Mouse (Mus musculus) ES-Bruce4 (cell line): Measurements from ENCODE around the gene Usp20. TPM values are rescaled to one million over a fixed set of nuclear protein-coding genes. Genes with fewer than 3 reads are reported as not detected.

Source experiments
- H3K27ac ChIP-seq: 2 replicates; pipeline ENCODE4 v1.5.1; 2012; ENCODE audit warnings: low read length, inconsistent platforms; ENCODE audit not compliant: insufficient read depth
- H3K27me3 ChIP-seq: 2 replicates; pipeline ENCODE4 v1.6.1; 2012; ENCODE audit warnings: mild to moderate bottlenecking, low read length, inconsistent platforms; ENCODE audit not compliant: control insufficient read depth, poor library complexity, insufficient read depth, severe bottlenecking
- H3K36me3 ChIP-seq: 2 replicates; pipeline ENCODE4 v1.6.1; 2012; ENCODE audit warnings: inconsistent platforms, mild to moderate bottlenecking, low read length, moderate library complexity; ENCODE audit not compliant: control insufficient read depth, poor library complexity, insufficient read depth, severe bottlenecking
- H3K4me1 ChIP-seq: one replicate; pipeline ENCODE4 v1.8.1; 2011; ENCODE audit warnings: low read length; ENCODE audit not compliant: control insufficient read depth, insufficient read depth
- H3K4me3 ChIP-seq: 2 replicates; pipeline ENCODE4 v1.5.1; 2011; ENCODE audit warnings: low read depth, mild to moderate bottlenecking, low read length
- H3K9ac ChIP-seq: 2 replicates; pipeline ENCODE4 v1.6.1; 2012; ENCODE audit warnings: low read depth, mild to moderate bottlenecking, inconsistent platforms; ENCODE audit not compliant: poor library complexity, severe bottlenecking
- H3K9me3 ChIP-seq: replicated peaks from 2 replicates; pipeline ENCODE4 v1.6.1; 2012; ENCODE audit warnings: mild to moderate bottlenecking, low read length, inconsistent platforms; ENCODE audit not compliant: control insufficient read depth, poor library complexity, insufficient read depth, severe bottlenecking
- CTCF ChIP-seq: IDR thresholded peaks from one replicate; pipeline ENCODE4 v1.8.1; 2011; ENCODE audit warnings: low read depth, low read length
- EP300 ChIP-seq: IDR thresholded peaks from 2 replicates; pipeline ENCODE4 v1.6.1; 2011; ENCODE audit warnings: low read depth, low read length; ENCODE audit not compliant: insufficient read depth
- POLR2A ChIP-seq: IDR thresholded peaks from one replicate; pipeline ENCODE4 v1.8.1; 2011; ENCODE audit warnings: low read length; ENCODE audit not compliant: insufficient read depth
- polyA plus RNA-seq: library from polyadenylated mRNA; stranded (reverse); fragments of >200 nt; gene quantifications from 2 replicates; pipeline ENCODE4 v1.2.4, GENCODE M21; 2011; ENCODE audit warnings: low read depth; ENCODE audit not compliant: missing spikeins, insufficient read depth, insufficient read length

Usp20 gene
- polyA plus RNA-seq, 1 experiment: 7.2 TPM

DNA sequence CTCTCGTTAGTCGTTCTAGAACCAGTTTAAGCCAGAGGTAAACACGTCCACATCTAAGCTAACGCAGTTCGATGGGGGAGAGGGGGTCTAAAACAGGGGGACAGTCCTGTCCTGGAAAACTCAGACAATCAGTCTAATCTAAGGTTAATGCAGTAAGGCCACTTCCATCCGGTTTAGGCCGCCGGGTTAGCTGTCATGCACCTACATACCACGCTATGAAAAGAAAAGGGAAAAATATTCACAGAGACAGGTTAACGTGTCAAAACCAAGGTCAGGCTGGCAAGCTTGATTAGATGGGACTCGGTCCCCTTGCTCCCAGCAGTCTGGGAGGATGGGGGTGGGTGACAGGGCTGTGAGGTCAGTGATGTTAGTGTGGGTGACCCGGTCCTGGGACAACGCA, 71.3 kb downstream of the Usp20 start:
- no peaks in the 10 kb centered on the region for H3K9me3 ChIP-seq
- H3K4me3 ChIP-seq: no peak overlapping the region
- no peak for TF ChIP-seq CTCF
- no peak for TF ChIP-seq EP300
- TF ChIP-seq POLR2A: no peak

DNA sequence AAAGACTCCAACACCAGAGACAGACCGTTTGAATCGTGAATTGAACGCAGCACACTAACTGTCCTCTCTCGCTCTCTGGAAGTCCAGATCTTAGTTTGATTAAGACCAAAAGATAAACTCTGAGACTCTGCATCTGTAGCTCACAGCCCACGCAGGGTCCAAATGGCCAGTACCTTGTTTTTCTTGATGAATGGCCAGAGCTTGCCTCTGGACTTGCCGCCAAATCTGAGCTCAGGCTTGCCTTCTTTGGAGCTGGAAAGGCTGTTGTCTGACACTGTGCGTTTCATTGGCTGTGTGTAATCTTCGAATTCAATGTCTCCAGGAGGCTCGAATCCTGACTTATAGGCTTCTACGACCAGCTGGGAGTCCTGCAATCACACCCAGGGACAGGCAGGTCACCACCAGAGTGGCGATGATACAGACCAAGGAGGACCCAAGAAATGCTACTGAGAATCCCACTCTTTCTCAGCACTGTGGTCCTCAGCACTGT, 71.8 kb downstream of the Usp20 start:
- Histone ChIP-seq H3K36me3 (peaks cover 26% of the 10 kb centered on the region), H3K9ac (no peak overlapping the region)
- TF ChIP-seq CTCF (no peak), EP300 (no peak), POLR2A (no peak)

More for the DNA sequence above, 71.3 kb downstream of the Usp20 start:
- Histone ChIP-seq H3K9ac (no peak overlapping the region), H3K27ac (no peak overlapping the region), H3K36me3 (peaks cover 24% of the 10 kb centered on the region), H3K27me3 (no peaks in the 10 kb centered on the region), H3K4me1 (no peaks in the 10 kb centered on the region)

DNA sequence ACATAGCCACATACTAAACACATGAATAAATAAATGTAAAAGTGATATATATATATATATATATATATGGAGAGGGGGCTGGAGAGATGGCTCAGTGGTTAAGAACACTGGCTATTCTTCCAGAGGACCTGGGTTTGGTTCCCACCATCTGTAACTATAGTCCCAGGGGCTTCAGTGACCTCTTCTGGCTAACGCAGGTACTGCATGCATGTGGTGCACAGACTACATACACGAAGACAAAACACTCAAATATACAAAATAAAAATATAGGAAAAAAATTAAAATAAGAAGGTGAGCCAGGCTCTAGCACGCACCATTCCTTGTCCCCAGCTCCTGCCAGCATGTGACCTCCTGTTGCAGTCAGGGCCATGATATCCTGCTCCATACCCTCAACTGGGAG, 74.0 kb downstream of the Usp20 start:
- no peaks in the 10 kb centered on the region for H3K27me3 ChIP-seq
- no peak overlapping the region for H3K9ac ChIP-seq
- H3K36me3 ChIP-seq: peaks cover 26% of the 10 kb centered on the region
- no peaks in the 10 kb centered on the region for H3K9me3 ChIP-seq
- no peak overlapping the region for H3K4me3 ChIP-seq
- no peak for TF ChIP-seq POLR2A
- TF ChIP-seq CTCF: peak; percentile 15
- no peak for TF ChIP-seq EP300
- H3K27ac ChIP-seq: no peak overlapping the region
- peaks cover 5% of the 10 kb centered on the region for H3K4me1 ChIP-seq

More for the DNA sequence above, 71.8 kb downstream of the Usp20 start:
- Histone ChIP-seq H3K9me3 (no peaks in the 10 kb centered on the region), H3K4me3 (no peak overlapping the region), H3K4me1 (peaks cover 3% of the 10 kb centered on the region), H3K27me3 (no peaks in the 10 kb centered on the region), H3K27ac (no peak overlapping the region)

DNA sequence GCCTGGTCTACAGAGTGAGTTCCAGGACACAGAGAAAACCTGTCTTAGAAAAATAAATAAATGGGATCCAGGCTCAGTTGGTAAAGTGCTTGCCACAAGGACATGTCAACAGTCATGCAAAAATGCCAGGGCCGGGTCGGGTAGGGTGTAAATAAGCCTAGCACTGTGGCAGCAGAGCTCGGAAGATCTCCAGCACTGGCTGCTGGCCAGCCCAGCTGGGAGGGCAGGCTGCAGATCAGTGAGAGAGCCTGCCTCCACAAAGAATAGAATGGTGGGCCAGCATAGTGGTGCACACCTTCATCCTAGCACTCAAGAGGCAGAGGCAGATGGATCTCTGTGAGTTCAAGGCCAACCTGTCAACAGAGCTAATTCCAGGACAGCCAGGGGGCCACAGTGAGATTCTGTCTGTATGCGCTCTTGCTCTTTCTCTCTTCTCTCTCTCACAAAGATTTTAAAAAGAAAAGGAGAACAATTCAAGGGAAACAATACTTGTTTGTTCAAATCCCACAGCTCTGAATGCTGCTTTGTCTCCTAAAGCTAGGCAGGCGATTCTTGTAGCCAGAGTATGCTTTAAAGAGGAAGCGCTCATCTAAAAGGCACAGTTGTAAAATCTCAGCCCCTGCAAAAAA, 75.6 kb downstream of the Usp20 start:
- no peak overlapping the region for H3K4me3 ChIP-seq
- H3K4me1 ChIP-seq: peaks cover 5% of the 10 kb centered on the region
- H3K27me3 ChIP-seq: no peaks in the 10 kb centered on the region
- TF ChIP-seq EP300: peak; percentile 53; the same call in 1 of the 2 replicates
- peak; percentile 4 for TF ChIP-seq CTCF
- TF ChIP-seq POLR2A: no peak
- no peaks in the 10 kb centered on the region for H3K9me3 ChIP-seq
- H3K27ac ChIP-seq: peak overlapping the region; percentile 20
- H3K9ac ChIP-seq: no peak overlapping the region
- peaks cover 26% of the 10 kb centered on the region for H3K36me3 ChIP-seq

DNA sequence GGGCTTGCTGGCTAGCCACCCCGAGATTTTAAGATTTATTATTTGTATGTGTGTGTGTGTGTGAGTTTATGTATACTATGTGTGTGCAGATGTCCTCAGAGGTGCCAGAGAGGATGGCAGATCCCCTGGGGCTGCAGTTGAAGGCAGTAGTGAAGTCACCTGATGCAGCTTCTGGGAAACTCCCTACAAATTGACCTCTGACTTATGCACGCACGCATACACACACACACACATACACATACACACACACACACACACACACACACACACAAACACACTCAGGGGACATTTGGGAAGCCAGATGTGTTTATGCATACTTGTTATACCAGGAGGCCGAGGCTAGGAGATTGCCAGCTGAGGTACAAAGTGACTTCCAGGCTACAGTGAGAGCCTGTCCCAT, 76.4 kb downstream of the Usp20 start:
- Histone ChIP-seq H3K4me3 (no peak overlapping the region), H3K27me3 (no peaks in the 10 kb centered on the region), H3K27ac (peak overlapping the region; percentile 20), H3K9me3 (no peaks in the 10 kb centered on the region), H3K36me3 (peaks cover 24% of the 10 kb centered on the region), H3K9ac (no peak overlapping the region), H3K4me1 (peaks cover 5% of the 10 kb centered on the region)
- TF ChIP-seq CTCF: no peak
- no peak for TF ChIP-seq EP300
- no peak for TF ChIP-seq POLR2A

DNA sequence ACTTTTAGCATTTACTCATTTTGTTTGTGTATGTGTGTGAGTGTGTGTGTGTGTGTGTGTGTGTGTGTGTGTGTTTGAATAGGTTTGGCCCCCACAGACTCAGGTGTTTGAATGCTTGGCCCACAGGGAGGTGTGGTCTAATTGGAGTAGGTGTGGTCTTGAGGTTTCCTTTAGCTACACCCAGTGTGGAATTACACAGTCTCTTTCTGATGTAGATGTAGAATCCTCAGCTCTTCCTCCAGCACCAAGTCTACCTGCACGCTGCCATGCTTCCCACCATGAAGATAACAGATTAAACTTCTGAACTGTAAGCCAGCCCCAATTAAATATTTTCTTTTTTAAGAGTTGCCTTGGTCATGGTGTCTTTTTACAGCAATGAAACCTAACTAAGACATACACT, 78.2 kb downstream of the Usp20 start:
- TF ChIP-seq CTCF (no peak), EP300 (peak; percentile 76), POLR2A (peak; percentile 20)
- peaks cover 13% of the 10 kb centered on the region for H3K36me3 ChIP-seq
- H3K4me3 ChIP-seq: peak overlapping the region; percentile 74; the same call in 1 of the 2 replicates
- H3K27ac ChIP-seq: peak overlapping the region; percentile 79
- H3K9ac ChIP-seq: peak overlapping the region; percentile 47; the same call in 1 of the 2 replicates
- peaks cover 9% of the 10 kb centered on the region for H3K4me1 ChIP-seq
- H3K27me3 ChIP-seq: no peaks in the 10 kb centered on the region
- no peaks in the 10 kb centered on the region for H3K9me3 ChIP-seq
